Mouse (Mus musculus) E14TG2a.4 (cell line): ENCODE data around the gene Eml5.

Experiments used
- CTCF ChIP-seq: conservative IDR thresholded peaks from 2 replicates; pipeline ENCODE4 v1.5.1; 2014; ENCODE audit warnings: low read length
- NANOG ChIP-seq: IDR thresholded peaks from 2 replicates; pipeline ENCODE4 v1.6.1; 2014; ENCODE audit warnings: borderline replicate concordance, low read length, mixed read lengths

DNA sequence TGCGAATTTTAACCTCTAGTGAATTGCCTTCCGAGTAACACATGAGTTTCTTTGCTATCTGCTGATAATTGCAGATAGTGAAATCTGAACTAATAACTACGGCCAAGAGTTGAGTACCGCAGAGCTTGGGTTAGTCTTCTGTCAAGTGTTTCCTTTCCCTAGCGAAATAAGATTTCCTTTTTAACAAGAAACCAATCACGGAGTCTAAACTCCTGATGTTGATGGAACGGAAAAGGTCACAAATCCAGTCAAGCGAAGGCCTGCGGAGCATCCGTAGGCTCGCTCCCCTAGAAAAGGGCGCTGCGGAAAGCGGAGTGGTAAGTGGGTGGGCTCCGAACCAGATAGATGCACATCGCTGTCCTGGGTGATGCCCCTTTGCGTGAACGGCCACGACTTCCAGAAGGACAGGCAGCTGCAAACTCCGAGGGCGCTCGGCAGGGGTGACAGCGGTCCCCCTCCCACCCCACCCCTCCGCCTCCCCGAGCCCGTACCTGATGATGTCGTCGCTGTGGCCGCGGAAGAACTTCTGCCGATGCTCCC is 873 bp downstream of the Eml5 start:
- TF ChIP-seq CTCF (no peak), NANOG (no peak)
